Mouse (Mus musculus) gastrocnemius, postnatal 14 days (tissue): ENCODE measurements around the gene Tfap4. TPM values are rescaled to one million over a fixed set of nuclear protein-coding genes. Genes with fewer than 3 reads are reported as not detected.
"Not testable (repeated sequence)": the region's sequence is repeated elsewhere in the genome, so short reads cannot be mapped to it uniquely, and the experiment has no call there.

Source experiments
- DNase-seq: peaks from one replicate; pipeline ENCODE4 v3.0.0; 2021; ENCODE audit warnings: mixed read lengths
- intact Hi-C: fragments of 180-260 bp; cut with DNase I; formaldehyde crosslinking; loops from one replicate; pipeline ENCODE4 v1.15.1; 2025; ENCODE audit warnings: low total_unique reads
- total RNA-seq, 2 experiments: library from RNA; stranded (reverse); gene quantifications; 2 replicates each; pipeline ENCODE4 v1.2.3; 2021

Gene Tfap4
- total RNA-seq, 2 experiments from 2014 or later = 4.1 to 4.4 TPM

- intact Hi-C loops = no loop called here
- no peak for DNase-seq
Measured at GRCm38 (mm10) chr16:4594814-4595526, 35.3 kb upstream of the Tfap4 start.

GRCm38 (mm10) chr16:4593971-4594813, 34.5 kb upstream of the Tfap4 start, which contains the start of gene Glis2:
Gene Glis2 (plus strand): TSS chr16:4594713.
- intact Hi-C loops = no loop called here
- DNase-seq = peak; percentile 77

DNA sequence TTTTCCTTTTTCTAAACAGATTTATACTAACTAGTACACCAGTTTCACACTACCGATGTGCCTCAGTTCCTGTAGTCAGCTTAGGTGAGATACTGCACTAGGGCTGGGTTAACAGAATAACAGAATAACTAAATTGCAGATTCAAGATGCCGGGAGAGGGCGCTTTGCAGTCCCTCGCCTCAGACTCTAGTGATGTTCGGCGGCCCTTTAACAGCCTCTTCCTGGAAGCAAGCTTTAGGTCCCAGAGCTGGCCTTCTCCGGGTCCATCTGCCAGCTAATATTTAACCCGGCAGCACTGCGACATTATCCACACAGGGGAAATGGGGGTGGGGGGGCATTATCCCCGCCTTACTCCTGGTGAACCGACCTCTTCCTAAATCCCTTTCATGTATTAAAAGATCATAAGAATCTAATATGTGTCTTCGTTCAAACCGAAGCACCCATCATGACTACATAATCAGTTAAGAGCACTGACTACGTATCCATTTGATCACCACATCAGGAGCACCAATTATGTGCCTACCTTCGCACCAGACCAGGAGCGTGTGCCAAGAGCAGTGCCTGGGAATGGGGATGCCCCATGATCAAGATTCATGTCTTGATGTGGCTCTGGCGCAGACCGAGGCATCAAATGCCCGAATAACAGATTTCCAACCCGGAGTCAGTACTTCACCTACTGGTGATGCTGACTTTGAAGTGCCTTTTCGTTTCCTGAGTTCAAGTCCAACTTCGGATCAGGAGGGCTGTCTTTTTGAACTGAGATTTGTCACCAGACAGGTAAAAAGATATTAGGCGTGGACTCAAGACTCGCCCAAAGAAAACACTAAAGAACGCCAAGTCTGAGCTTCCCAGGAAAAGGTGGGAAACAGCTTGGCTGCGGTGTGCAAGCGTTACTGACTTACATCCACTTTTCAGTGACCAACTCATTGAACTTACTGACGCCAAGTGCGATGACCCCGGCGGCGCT, 33.5 kb upstream of the Tfap4 start:
- intact Hi-C loops = no loop called here
- peak; percentile 56 for DNase-seq

DNA sequence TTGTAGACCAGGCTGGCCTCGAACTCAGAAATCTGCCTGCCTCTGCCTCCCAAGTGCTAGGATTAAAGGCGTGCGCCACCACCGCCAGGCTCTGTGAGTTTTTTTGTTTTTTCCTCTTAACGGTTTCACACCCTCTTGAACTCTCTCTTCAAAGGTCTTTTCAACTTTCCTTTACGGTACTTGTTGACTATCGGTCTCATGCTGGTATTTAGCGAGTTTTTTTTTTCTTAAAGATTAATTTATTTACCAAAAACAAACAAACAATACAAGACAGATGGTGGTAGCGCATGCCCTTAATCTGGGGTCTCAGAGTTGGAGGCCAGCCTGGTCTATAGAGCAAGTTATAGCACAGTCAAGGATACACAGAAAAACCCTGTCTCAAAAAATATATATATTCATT, 30.6 kb upstream of the Tfap4 start:
- intact Hi-C loops = no loop called here
- DNase-seq = no peak

GRCm38 (mm10) chr16:4587516-4588210, 28.0 kb upstream of the Tfap4 start:
- DNase-seq = no peak

DNA sequence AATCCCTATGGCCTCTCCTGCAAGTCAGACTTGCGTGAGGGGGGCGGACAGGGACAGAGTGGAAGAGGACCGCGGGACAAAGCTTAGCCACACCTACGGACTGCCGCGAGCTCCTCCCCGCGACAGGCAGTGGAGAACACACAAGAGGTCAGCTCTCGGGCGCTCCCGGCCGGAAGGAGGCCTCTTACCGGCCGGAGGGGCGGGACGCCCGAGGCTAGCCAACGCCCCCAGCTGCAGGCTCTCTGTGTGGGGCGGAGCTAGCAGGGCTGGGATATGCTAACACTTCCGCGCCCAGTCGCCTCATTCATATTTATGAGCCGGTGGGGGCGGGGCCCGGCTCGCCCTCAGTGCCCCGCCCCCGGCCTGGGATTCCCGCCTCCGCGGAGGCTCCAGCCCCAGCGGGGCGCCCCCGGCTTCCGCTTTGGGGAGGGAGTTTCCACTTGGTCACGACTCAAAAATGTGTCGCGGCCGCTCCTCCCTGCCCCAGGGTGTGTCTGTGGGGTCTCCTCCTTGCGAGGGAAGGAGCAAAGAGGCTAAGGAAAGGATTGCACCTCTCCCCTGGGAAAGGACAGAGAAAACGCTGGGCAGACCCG, 27.0 kb upstream of the Tfap4 start:
- DNase-seq = peak; percentile 98
- intact Hi-C loops = no loop called here

More at GRCm38 (mm10) chr16:4587516-4588210, 28.0 kb upstream of the Tfap4 start:
- intact Hi-C loops = no loop called here

- no peak for DNase-seq
- intact Hi-C loops = no loop called here
Measured at GRCm38 (mm10) chr16:4585642-4586530, 26.2 kb upstream of the Tfap4 start.

- intact Hi-C loops = no loop called here
- no peak for DNase-seq
Measured at GRCm38 (mm10) chr16:4584438-4584837, 24.8 kb upstream of the Tfap4 start.

DNA sequence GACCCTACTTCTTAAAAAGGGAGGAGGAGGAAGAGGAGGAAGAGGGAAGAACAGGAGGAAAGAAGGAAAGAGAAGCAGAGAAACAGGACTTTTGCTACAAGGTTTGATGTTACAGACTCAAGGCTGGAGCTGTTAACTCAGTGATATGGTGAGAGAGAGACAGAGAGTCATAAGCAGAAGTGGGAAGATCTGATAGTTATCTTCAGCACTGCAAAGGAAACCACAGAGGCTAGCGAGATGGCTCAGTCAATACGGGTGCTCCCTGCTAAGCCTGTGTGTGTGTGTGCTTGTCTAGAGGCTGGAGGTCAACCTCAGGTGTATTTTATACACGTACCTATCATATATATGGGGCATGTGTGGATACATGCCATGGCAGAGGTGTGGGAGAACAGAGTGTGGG, 24.2 kb upstream of the Tfap4 start:
- intact Hi-C loops = no loop called here

DNA sequence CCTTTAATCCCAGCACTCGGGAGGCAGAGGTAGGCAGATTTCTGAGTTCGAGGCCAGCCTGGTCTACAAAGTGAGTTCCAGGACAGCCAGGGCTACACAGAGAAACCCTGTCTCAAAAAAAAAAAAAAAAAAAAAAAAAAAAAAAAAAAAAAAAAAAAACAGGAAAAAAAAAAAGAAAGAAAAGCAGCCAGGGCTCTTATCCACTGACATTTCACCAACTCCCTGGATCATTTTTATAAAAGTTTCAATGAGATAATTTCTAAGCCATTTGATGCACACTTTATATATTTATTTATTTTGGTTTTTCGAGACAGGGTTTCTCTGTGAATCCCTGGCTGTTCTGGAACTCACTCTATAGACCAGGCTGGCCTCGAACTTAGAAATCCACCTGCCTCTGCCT, 21.5 kb upstream of the Tfap4 start:
- DNase-seq, intact Hi-C loops: not testable (repeated sequence)

More for the DNA sequence above, 24.2 kb upstream of the Tfap4 start:
- DNase-seq = no peak

GRCm38 (mm10) chr16:4578630-4579029, 19.0 kb upstream of the Tfap4 start:
- intact Hi-C loops = no loop called here
- DNase-seq = no peak

DNA sequence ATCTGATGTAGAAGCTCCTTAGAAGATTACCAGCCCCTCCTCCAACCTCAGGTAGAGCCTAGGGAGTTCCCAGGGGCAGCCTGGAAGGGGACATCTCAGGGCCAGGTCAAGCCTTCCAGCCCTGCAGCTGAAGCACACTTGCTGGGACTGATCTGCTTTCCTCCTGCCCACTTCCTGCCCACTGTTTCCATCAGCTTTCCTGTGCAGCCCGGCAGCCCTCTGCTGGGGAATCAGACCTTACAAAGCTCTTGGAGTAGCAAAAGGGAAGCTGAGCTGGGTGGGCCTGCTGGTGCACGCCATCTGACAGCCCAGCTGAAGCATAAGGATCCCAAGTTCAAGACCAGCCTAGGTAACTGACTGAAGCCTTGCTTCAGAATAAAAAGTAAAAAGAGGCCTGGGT, 17.2 kb upstream of the Tfap4 start:
- DNase-seq = no peak
- intact Hi-C loops = no loop called here

DNA sequence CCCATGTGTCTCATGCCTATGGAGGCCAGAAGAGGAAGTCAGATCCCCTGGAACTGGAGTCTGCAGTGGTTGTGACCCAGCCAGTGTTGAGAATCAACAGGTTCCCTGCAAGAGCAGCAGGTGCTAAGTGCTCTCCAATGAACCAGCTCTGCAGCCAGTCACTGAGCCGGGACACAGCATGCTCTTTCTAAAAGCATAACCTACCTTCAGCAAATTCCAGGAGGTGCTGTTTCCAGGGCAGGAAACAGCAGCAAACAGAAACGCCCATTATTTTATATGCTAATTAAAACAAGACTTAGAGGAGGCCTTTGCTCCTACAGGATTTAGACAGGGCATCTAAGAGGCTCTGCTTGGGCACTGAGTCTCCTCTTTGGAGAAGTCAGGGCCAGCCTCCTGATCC, 16.4 kb upstream of the Tfap4 start:
- intact Hi-C loops = no loop called here
- no peak for DNase-seq

DNA sequence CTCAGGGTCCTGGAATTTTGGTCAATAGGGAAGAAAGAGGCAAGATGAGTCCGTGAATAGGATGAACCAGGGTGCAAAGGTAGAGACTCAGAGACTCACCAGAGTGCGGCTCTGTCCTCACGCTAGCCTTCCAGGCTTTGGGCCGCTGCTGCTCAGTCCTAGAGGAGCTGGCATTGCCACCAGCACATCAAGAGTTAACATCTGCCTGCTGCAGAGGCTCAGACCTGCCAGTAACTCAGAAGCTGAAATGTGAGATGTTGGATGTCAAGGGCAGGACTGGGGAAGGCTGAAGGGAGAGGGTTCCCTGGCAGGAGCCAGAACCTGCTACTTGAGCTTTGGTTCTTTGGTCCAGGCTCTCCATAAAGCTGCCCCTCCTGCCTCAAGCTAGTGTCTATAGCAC, 11.1 kb upstream of the Tfap4 start:
- intact Hi-C loops = no loop called here
- DNase-seq = peak; percentile 31

DNA sequence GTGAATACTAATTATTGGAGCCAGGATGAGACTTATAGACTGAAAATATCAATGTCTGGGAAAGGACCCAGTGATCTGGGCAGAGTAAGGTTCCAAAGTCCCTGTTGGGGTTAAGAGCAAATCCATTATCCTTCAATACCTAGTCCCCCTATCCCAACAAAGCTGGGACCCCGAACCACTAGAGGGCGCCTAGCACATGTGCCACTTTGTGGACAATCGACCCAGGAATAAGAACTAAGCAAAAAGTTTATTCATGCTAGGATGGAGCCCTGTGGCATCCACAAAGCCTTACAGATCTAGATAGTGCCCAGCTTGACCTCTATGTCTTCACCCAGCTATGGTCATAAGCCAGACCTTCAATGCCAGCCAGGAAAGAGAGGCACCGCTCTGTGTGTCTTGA, 8.3 kb upstream of the Tfap4 start:
- peak; percentile 88 for DNase-seq
- intact Hi-C loops = loop anchor here (2.0 to 10.0 kb wide), 2 partner anchors 39 to 97 kb away; no protein-coding TSS in a partner anchor

GRCm38 (mm10) chr16:4560145-4560952, 695 bp upstream of the Tfap4 start:
- intact Hi-C loops = loop anchor here (10.0 kb wide), 1 partner anchor 104 kb away; no protein-coding TSS in a partner anchor
- peak; percentile 80 for DNase-seq
